Mouse (Mus musculus) hindbrain, embryonic 11.5 days (tissue): ENCODE data around the gene Patj. TPM values are rescaled to one million over a fixed set of nuclear protein-coding genes. Genes with fewer than 3 reads are reported as not detected.

Source experiments
- ATAC-seq: fragments of 200-750 bp; cut with Nextera tagmentation; 2 replicates; pipeline ENCODE4 v1.8.0; 2017; ENCODE audit warnings: mild to moderate bottlenecking, moderate TSS enrichment, moderate library complexity; ENCODE audit not compliant: low FRiP score
- DNase-seq: peaks from one replicate; pipeline ENCODE4 v3.0.0-alpha.2; 2015; ENCODE audit warnings: low spot score
- H3K27ac ChIP-seq: fragments of 300-500 bp; sonication (generic); 2 replicates; pipeline ENCODE4 v1.5.1; 2014; ENCODE audit warnings: mild to moderate bottlenecking, low read depth, low read length
- H3K27me3 ChIP-seq: fragments of 300-500 bp; sonication (generic); 2 replicates; pipeline ENCODE4 v1.6.1; 2014; ENCODE audit warnings: mild to moderate bottlenecking, low read length, moderate library complexity, mixed read lengths; ENCODE audit not compliant: control insufficient read depth, insufficient read depth
- H3K36me3 ChIP-seq: fragments of 300-500 bp; sonication (generic); 2 replicates; pipeline ENCODE4 v1.6.1; 2014; ENCODE audit warnings: mild to moderate bottlenecking, low read length, moderate library complexity, mixed read lengths; ENCODE audit not compliant: control insufficient read depth, insufficient read depth
- H3K4me1 ChIP-seq: fragments of 300-500 bp; sonication (generic); replicated peaks from 2 replicates; pipeline ENCODE4 v1.6.1; 2014; ENCODE audit warnings: low read length, mixed read lengths; ENCODE audit not compliant: control insufficient read depth, insufficient read depth
- H3K4me2 ChIP-seq: fragments of 300-500 bp; sonication (generic); replicated peaks from 2 replicates; pipeline ENCODE4 v1.6.1; 2014; ENCODE audit warnings: mild to moderate bottlenecking, low read depth, low read length
- H3K4me3 ChIP-seq: fragments of 300-500 bp; sonication (generic); 2 replicates; pipeline ENCODE4 v1.5.1; 2014; ENCODE audit warnings: low read depth, low read length
- H3K9ac ChIP-seq: fragments of 300-500 bp; sonication (generic); 2 replicates; pipeline ENCODE4 v1.6.1; 2014; ENCODE audit warnings: low read depth, low read length
- H3K9me3 ChIP-seq: fragments of 300-500 bp; sonication (generic); 2 replicates; pipeline ENCODE4 v1.6.1; 2016; ENCODE audit warnings: low read length; ENCODE audit not compliant: control insufficient read depth
- WGBS: fragments of 180-500 bp; shearing (Covaris S2); extraction: QIAGEN DNeasy Blood & Tissue Kit; methylation state at CpG from one replicate; pipeline ENCODE4 v1.1.7; 2014; 5-methylcytosine and 5-hydroxymethylcytosine counted together
- polyA plus RNA-seq: library from polyadenylated mRNA; unstranded; fragments of >200 nt; fragmentation: Nextera tagmentation; extraction: Ambion mirVana; gene quantifications from 2 replicates; pipeline ENCODE4 v1.2.1, GENCODE M21; 2014

Patj gene
- polyA plus RNA-seq, 1 experiment from 2014 or later, result 9.7 TPM

GRCm38 (mm10) chr4:98509939-98510338 lies 114.4 kb downstream of the Patj start:
- WGBS, result 83% methylated on average over 5 of the region's 5 CpGs
- H3K27me3 ChIP-seq, result no peaks in the 10 kb centered on the region
- H3K36me3 ChIP-seq, result no peaks in the 10 kb centered on the region
- no peak overlapping the region for H3K9ac ChIP-seq
- no peaks in the 10 kb centered on the region for H3K9me3 ChIP-seq
- H3K4me2 ChIP-seq, result no peak overlapping the region
- no peak overlapping the region for H3K27ac ChIP-seq
- ATAC-seq (no peak), DNase-seq (no peak)
- H3K4me3 ChIP-seq, result no peak overlapping the region
- H3K4me1 ChIP-seq, result no peaks in the 10 kb centered on the region

DNA sequence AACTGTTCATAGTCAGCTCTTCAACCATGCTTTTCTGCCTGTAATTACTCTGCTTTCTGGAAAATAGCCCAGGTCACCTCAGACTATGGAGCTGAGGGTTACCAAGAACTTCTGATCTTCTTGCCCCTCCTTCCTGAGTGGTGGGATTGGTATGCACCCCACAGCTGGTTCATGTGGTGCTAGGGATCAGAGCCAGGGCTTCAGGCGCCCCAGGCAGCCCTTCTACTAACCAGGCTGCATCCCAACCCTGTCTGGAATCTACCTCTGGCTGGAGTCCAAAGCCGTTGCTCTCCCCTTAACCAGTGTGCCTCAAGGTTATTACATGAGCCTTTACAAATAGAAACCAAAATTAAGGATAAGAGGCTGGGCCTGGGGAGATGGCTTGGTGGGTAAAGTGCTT lies 115.7 kb downstream of the Patj start:
- H3K27ac ChIP-seq, result no peak overlapping the region
- no peak overlapping the region for H3K4me2 ChIP-seq
- no peak overlapping the region for H3K4me3 ChIP-seq
- no peaks in the 10 kb centered on the region for H3K4me1 ChIP-seq
- WGBS, result 84% methylated on average over 2 of the region's 2 CpGs
- DNase-seq, result no peak
- no peak for ATAC-seq
- no peak overlapping the region for H3K9ac ChIP-seq
- no peaks in the 10 kb centered on the region for H3K9me3 ChIP-seq
- H3K36me3 ChIP-seq, result no peaks in the 10 kb centered on the region
- H3K27me3 ChIP-seq, result no peaks in the 10 kb centered on the region

DNA sequence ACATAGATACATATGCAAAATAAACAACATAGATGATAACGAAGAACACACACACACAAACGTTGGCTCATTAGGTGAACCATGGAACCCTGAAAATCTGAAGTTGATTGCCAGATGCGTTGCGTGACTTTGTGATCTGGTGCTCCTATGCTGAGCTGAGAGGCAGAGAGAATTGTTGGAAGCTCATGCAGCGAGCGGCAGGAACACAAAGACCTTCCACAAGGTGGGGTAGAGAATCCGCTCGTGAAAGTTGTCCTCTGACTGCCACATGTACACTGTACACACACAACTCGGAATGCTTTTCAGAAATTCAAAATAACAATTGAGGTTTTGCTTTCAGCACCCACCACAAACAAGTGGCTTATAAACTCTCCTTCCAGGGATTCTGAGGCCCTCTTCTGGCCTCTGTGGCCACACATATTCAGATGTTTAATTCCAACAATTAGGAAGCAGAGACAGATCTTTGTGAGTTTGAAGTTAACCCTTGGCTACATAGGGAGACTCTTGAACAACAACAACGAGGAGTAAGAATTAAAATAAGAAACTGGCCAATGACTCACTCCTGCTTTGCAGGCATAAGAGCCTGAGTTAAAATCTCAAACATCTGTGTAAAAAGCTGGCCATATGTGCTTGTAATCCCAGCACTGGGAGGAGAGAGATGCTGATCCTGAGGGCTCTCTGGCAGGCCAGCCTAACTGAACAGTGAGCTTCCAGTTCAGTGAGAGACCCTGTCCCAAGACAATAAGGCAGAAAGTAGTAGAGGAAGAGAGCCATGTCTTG lies 116.6 kb downstream of the Patj start:
- H3K9me3 ChIP-seq, result no peaks in the 10 kb centered on the region
- ATAC-seq, result no peak
- H3K27ac ChIP-seq, result no peak overlapping the region
- H3K36me3 ChIP-seq, result no peaks in the 10 kb centered on the region
- no peak for DNase-seq
- H3K9ac ChIP-seq, result no peak overlapping the region
- H3K4me2 ChIP-seq, result no peak overlapping the region
- H3K27me3 ChIP-seq, result no peaks in the 10 kb centered on the region
- H3K4me3 ChIP-seq, result no peak overlapping the region
- 88% methylated on average over 10 of the region's 10 CpGs for WGBS
- no peaks in the 10 kb centered on the region for H3K4me1 ChIP-seq

DNA sequence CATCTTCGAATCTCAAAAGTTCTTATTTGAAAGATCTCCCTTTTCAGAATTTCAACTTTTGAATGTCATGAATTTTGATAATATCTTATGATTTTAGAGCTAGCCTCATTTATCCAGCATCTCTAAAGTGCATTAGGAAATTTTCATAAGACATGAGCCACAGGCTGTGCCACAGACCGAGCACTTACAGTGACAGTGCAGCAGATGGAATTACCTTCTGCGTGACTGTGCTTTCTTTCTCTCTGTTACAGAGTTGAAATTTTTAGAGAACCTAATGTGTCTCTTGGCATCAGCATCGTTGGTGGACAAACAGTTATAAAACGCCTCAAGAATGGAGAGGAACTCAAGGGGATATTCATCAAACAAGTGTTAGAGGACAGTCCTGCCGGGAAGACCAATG lies 124.9 kb downstream of the Patj start:
- Histone ChIP-seq H3K27ac (no peak overlapping the region), H3K9ac (no peak overlapping the region), H3K36me3 (no peaks in the 10 kb centered on the region), H3K4me2 (no peak overlapping the region), H3K4me1 (no peaks in the 10 kb centered on the region), H3K4me3 (no peak overlapping the region), H3K9me3 (no peaks in the 10 kb centered on the region), H3K27me3 (no peaks in the 10 kb centered on the region)
- 88% methylated on average over 6 of the region's 6 CpGs for WGBS
- ATAC-seq, result no peak
- DNase-seq, result no peak

GRCm38 (mm10) chr4:98524525-98524924 lies 128.9 kb downstream of the Patj start:
- no peaks in the 10 kb centered on the region for H3K9me3 ChIP-seq
- H3K27ac ChIP-seq, result no peak overlapping the region
- no peak overlapping the region for H3K4me3 ChIP-seq
- H3K9ac ChIP-seq, result no peak overlapping the region
- no peak overlapping the region for H3K4me2 ChIP-seq
- H3K4me1 ChIP-seq, result no peaks in the 10 kb centered on the region
- H3K36me3 ChIP-seq, result no peaks in the 10 kb centered on the region
- 96% methylated on average over 10 of the region's 10 CpGs for WGBS
- no peaks in the 10 kb centered on the region for H3K27me3 ChIP-seq
- DNase-seq (no peak), ATAC-seq (no peak)

DNA sequence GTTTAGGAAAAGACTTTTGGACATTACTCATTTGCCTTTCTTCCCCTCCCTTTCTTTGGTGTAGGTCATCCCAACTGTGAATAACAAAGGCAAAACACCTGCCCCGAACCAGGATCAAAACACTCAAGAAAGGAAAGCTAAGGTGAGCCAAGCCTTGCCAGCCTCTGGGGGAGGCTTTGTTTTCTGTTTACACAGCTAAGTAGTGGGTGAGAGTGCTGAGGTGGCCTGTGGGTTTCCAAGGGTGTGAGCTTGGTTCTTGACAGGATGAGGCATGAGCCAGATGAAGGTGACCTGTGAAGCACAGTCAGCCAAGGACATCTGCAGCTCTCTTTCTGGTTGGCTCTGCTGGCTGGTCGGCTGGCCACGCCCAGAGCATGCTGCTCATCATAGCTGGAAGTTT lies 139.9 kb downstream of the Patj start:
- Histone ChIP-seq H3K9ac (no peak overlapping the region), H3K9me3 (no peaks in the 10 kb centered on the region), H3K36me3 (no peaks in the 10 kb centered on the region), H3K4me2 (no peak overlapping the region), H3K27me3 (no peaks in the 10 kb centered on the region), H3K4me3 (no peak overlapping the region), H3K4me1 (no peaks in the 10 kb centered on the region), H3K27ac (no peak overlapping the region)
- no peak for ATAC-seq
- DNase-seq, result no peak
- WGBS, result 84% methylated on average over 3 of the region's 3 CpGs

DNA sequence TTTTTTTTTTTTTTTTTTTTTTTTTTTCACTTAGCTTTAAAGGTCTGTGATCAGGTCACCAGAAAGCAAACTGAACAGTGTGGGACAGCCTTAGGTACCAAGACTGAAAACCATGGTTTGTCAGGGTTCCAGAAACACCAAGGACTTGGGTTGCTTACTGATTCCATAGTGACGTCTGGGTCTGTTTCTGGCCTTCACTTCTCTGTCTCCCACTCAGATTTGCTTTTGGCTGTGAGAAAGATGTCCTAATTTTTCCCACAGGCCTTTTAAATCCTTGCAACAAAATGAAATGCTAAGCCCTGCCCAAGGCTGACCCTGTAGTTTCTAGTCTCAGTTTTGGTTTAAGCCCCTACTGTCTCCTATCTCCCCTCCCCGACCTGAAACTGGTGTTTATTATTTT lies 146.0 kb downstream of the Patj start:
- H3K4me3 ChIP-seq, result no peak overlapping the region
- no peaks in the 10 kb centered on the region for H3K9me3 ChIP-seq
- no peak for DNase-seq
- H3K27ac ChIP-seq, result no peak overlapping the region
- H3K27me3 ChIP-seq, result no peaks in the 10 kb centered on the region
- no peak overlapping the region for H3K4me2 ChIP-seq
- no peaks in the 10 kb centered on the region for H3K4me1 ChIP-seq
- no peaks in the 10 kb centered on the region for H3K36me3 ChIP-seq
- ATAC-seq, result no peak
- H3K9ac ChIP-seq, result no peak overlapping the region
- 87% methylated on average over 2 of the region's 2 CpGs for WGBS

- DNase-seq (no peak), ATAC-seq (no peak)
- H3K9me3 ChIP-seq, result no peaks in the 10 kb centered on the region
- H3K4me3 ChIP-seq, result no peak overlapping the region
- no peak overlapping the region for H3K27ac ChIP-seq
- H3K27me3 ChIP-seq, result no peaks in the 10 kb centered on the region
- H3K4me2 ChIP-seq, result no peak overlapping the region
- no peak overlapping the region for H3K9ac ChIP-seq
- no peaks in the 10 kb centered on the region for H3K36me3 ChIP-seq
- 81% methylated on average over 3 of the region's 3 CpGs for WGBS
- H3K4me1 ChIP-seq, result no peaks in the 10 kb centered on the region
These were observed 147.4 kb downstream of the Patj start for GRCm38 (mm10) chr4:98543001-98543400.

DNA sequence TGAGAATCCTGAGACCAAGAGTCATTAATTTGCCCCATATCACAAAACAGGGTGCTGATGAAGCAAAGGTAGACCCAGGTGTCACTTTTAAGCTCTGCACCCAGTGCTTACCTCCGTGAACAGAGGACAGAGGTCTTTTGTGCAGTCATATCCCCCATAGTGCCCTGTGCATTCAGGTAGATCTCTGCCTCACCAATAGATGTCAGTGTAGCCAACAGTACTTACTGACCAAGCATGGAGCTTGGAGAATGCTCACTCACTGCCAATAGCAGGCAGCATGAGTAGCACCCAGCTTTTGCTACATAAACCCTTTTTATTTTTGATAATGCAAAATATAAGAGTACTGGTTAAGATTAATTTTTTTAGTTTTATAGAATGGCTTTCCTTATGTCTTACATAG lies 149.8 kb downstream of the Patj start:
- H3K4me1 ChIP-seq, result no peaks in the 10 kb centered on the region
- H3K36me3 ChIP-seq, result no peaks in the 10 kb centered on the region
- no peak overlapping the region for H3K4me2 ChIP-seq
- 13% methylated on average over 1 of the region's 1 CpGs for WGBS
- no peak overlapping the region for H3K9ac ChIP-seq
- no peak overlapping the region for H3K27ac ChIP-seq
- DNase-seq, result peak; percentile 18
- no peaks in the 10 kb centered on the region for H3K27me3 ChIP-seq
- peak; percentile 71; the same call in 1 of the 2 replicates for ATAC-seq
- no peak overlapping the region for H3K4me3 ChIP-seq
- no peaks in the 10 kb centered on the region for H3K9me3 ChIP-seq
